Mouse (Mus musculus): ENCODE measurements around the gene Tprn. TPM values are rescaled to one million over a fixed set of nuclear protein-coding genes. Genes with fewer than 3 reads are reported as not detected.

Tprn gene
- polyA plus RNA-seq, 1 experiment: 7.4 TPM

- TF ChIP-seq MYOD1 (IDR thresholded peaks at IDR 0.05; ENCODE audit: control insufficient read depth, insufficient read length, low read depth) (no peak), MYOG (IDR thresholded peaks at IDR 0.05; ENCODE audit: control insufficient read depth, extremely low read depth, insufficient read length) (no peak), CEBPB (IDR thresholded peaks at IDR 0.05; ENCODE audit: low read depth) (no peak), FOSL1 (IDR thresholded peaks at IDR 0.05; ENCODE audit: insufficient read depth, low read length, poor library complexity, severe bottlenecking) (no peak), CTCF (IDR thresholded peaks at IDR 0.05; ENCODE audit: control insufficient read depth, insufficient read depth, insufficient read length) (no peak), USF1 (IDR thresholded peaks at IDR 0.05; ENCODE audit: low read depth) (no peak), MAX (IDR thresholded peaks at IDR 0.05) (no peak)
- Histone ChIP-seq H3K4me3 (ENCODE audit: insufficient read depth, poor library complexity, severe bottlenecking) (no peak overlapping the region), H3K79me2 (ENCODE audit: control insufficient read depth, insufficient read depth) (no peaks in the 10 kb centered on the region), H3K27me3 (ENCODE audit: control insufficient read depth, insufficient read depth, insufficient read length) (peaks cover 46% of the 10 kb centered on the region), H3ac (ENCODE audit: control insufficient read depth, insufficient read length, low read depth) (no peak overlapping the region), H3K79me3 (ENCODE audit: low read depth) (no peaks in the 10 kb centered on the region), H3K36me3 (ENCODE audit: control insufficient read depth, insufficient read depth) (no peaks in the 10 kb centered on the region)
These were observed 31.8 kb upstream of the Tprn start for GRCm38 (mm10) chr2:25230581-25230980.

- no peak overlapping the region for H3K4me3 ChIP-seq (ENCODE audit: insufficient read depth, poor library complexity, severe bottlenecking)
- H3K27me3 ChIP-seq (ENCODE audit: control insufficient read depth, insufficient read depth, insufficient read length): peaks cover 50% of the 10 kb centered on the region
- TF ChIP-seq CTCF (IDR thresholded peaks at IDR 0.05; ENCODE audit: control insufficient read depth, insufficient read depth, insufficient read length) (no peak), MYOG (IDR thresholded peaks at IDR 0.05; ENCODE audit: control insufficient read depth, extremely low read depth, insufficient read length) (no peak), MYOD1 (IDR thresholded peaks at IDR 0.05; ENCODE audit: control insufficient read depth, insufficient read length, low read depth) (no peak), MAX (IDR thresholded peaks at IDR 0.05) (no peak), FOSL1 (IDR thresholded peaks at IDR 0.05; ENCODE audit: insufficient read depth, low read length, poor library complexity, severe bottlenecking) (no peak), CEBPB (IDR thresholded peaks at IDR 0.05; ENCODE audit: low read depth) (no peak), USF1 (IDR thresholded peaks at IDR 0.05; ENCODE audit: low read depth) (no peak)
These were observed 31.4 kb upstream of the Tprn start for GRCm38 (mm10) chr2:25231038-25231437.

DNA sequence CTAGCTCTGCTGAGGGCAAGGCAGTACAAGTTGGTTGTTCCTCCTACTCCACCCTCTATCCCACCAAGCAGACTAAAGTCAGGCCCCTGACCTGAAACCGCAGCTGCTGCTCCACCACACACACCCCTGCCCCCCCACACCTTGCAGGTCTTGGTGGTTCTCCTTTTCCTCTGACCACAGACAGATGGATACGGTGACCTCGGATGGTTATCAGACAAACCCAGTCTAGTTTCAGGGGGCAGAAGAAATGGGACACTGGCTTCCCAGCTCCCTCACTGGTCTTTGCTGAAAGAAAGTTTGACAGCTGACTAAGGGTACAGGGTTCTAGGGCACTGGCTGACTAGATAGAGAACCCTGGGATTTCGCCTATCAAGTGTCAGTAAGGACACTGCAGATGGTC, 29.0 kb upstream of the Tprn start:
- no peak overlapping the region for H3ac ChIP-seq (ENCODE audit: control insufficient read depth, insufficient read length, low read depth)
- H3K36me3 ChIP-seq (ENCODE audit: control insufficient read depth, insufficient read depth): no peaks in the 10 kb centered on the region
- peaks cover 53% of the 10 kb centered on the region for H3K27me3 ChIP-seq (ENCODE audit: control insufficient read depth, insufficient read depth, insufficient read length)
- no peak for TF ChIP-seq MYOG (IDR thresholded peaks at IDR 0.05; ENCODE audit: control insufficient read depth, extremely low read depth, insufficient read length)
- TF ChIP-seq CTCF (IDR thresholded peaks at IDR 0.05; ENCODE audit: control insufficient read depth, insufficient read depth, insufficient read length): no peak
- no peak for TF ChIP-seq MYOD1 (IDR thresholded peaks at IDR 0.05; ENCODE audit: control insufficient read depth, insufficient read length, low read depth)
- no peak for TF ChIP-seq MAX (IDR thresholded peaks at IDR 0.05)
- no peak for TF ChIP-seq CEBPB (IDR thresholded peaks at IDR 0.05; ENCODE audit: low read depth)
- TF ChIP-seq USF1 (IDR thresholded peaks at IDR 0.05; ENCODE audit: low read depth): no peak
- no peak for TF ChIP-seq FOSL1 (IDR thresholded peaks at IDR 0.05; ENCODE audit: insufficient read depth, low read length, poor library complexity, severe bottlenecking)
- no peaks in the 10 kb centered on the region for H3K79me2 ChIP-seq (ENCODE audit: control insufficient read depth, insufficient read depth)
- H3K4me3 ChIP-seq (ENCODE audit: insufficient read depth, poor library complexity, severe bottlenecking): no peak overlapping the region
- no peaks in the 10 kb centered on the region for H3K79me3 ChIP-seq (ENCODE audit: low read depth)

More at GRCm38 (mm10) chr2:25231038-25231437, 31.4 kb upstream of the Tprn start:
- H3K79me3 ChIP-seq (ENCODE audit: low read depth): no peaks in the 10 kb centered on the region
- H3ac ChIP-seq (ENCODE audit: control insufficient read depth, insufficient read length, low read depth): no peak overlapping the region
- H3K36me3 ChIP-seq (ENCODE audit: control insufficient read depth, insufficient read depth): no peaks in the 10 kb centered on the region
- H3K79me2 ChIP-seq (ENCODE audit: control insufficient read depth, insufficient read depth): no peaks in the 10 kb centered on the region

DNA sequence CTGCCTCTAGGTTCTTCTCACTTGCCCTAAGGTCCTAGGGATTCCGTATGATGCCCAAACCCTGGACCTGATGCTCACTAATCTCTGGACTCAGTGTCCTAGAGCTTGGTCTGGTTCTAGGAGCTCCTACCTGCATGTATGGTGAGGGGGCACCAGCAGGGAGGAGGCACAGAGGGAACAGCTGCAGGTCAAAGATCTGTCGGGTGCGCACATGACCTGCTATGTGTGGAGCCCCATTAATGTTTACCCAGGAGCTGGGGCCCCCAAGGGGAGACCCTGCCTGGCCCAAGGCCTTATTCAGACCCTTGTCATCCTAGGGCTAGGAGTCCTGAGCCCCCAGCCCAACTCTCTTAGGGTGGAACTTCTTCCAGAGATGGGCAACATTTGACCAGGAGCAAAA, 28.4 kb upstream of the Tprn start, which contains the start of gene Slc34a3:
Gene Slc34a3, minus strand, starts transcription at position 315 of the 400 bp plus-strand sequence.
- no peaks in the 10 kb centered on the region for H3K79me2 ChIP-seq (ENCODE audit: control insufficient read depth, insufficient read depth)
- H3K27me3 ChIP-seq (ENCODE audit: control insufficient read depth, insufficient read depth, insufficient read length): peaks cover 56% of the 10 kb centered on the region
- H3ac ChIP-seq (ENCODE audit: control insufficient read depth, insufficient read length, low read depth): no peak within 1 kb of the TSS
- H3K79me3 ChIP-seq (ENCODE audit: low read depth): no peaks in the 10 kb centered on the region
- no peak within 1 kb of the TSS for H3K4me3 ChIP-seq (ENCODE audit: insufficient read depth, poor library complexity, severe bottlenecking)
- H3K36me3 ChIP-seq (ENCODE audit: control insufficient read depth, insufficient read depth): no peaks in the 10 kb centered on the region
- TF ChIP-seq CTCF (IDR thresholded peaks at IDR 0.05; ENCODE audit: control insufficient read depth, insufficient read depth, insufficient read length) (no peak), USF1 (IDR thresholded peaks at IDR 0.05; ENCODE audit: low read depth) (no peak), MYOG (IDR thresholded peaks at IDR 0.05; ENCODE audit: control insufficient read depth, extremely low read depth, insufficient read length) (no peak), MAX (IDR thresholded peaks at IDR 0.05) (no peak), FOSL1 (IDR thresholded peaks at IDR 0.05; ENCODE audit: insufficient read depth, low read length, poor library complexity, severe bottlenecking) (no peak)

- Histone ChIP-seq H3K79me3 (ENCODE audit: low read depth) (no peaks in the 10 kb centered on the region), H3K4me3 (ENCODE audit: insufficient read depth, poor library complexity, severe bottlenecking) (no peak overlapping the region), H3K36me3 (ENCODE audit: control insufficient read depth, insufficient read depth) (no peaks in the 10 kb centered on the region), H3K79me2 (ENCODE audit: control insufficient read depth, insufficient read depth) (no peaks in the 10 kb centered on the region), H3K27me3 (ENCODE audit: control insufficient read depth, insufficient read depth, insufficient read length) (peaks cover 56% of the 10 kb centered on the region), H3ac (ENCODE audit: control insufficient read depth, insufficient read length, low read depth) (no peak overlapping the region)
- no peak for TF ChIP-seq CTCF (IDR thresholded peaks at IDR 0.05; ENCODE audit: control insufficient read depth, insufficient read depth, insufficient read length)
- no peak for TF ChIP-seq MAX (IDR thresholded peaks at IDR 0.05)
- TF ChIP-seq CEBPB (IDR thresholded peaks at IDR 0.05; ENCODE audit: low read depth): no peak
- no peak for TF ChIP-seq MYOG (IDR thresholded peaks at IDR 0.05; ENCODE audit: control insufficient read depth, extremely low read depth, insufficient read length)
- no peak for TF ChIP-seq FOSL1 (IDR thresholded peaks at IDR 0.05; ENCODE audit: insufficient read depth, low read length, poor library complexity, severe bottlenecking)
These were observed 27.7 kb upstream of the Tprn start for GRCm38 (mm10) chr2:25234551-25235220.

Data from C2C12 (cell line).